Mouse (Mus musculus) lung, postnatal 36 days (tissue): ENCODE data around the gene Myl12a.

Experiments used
- DNase-seq: peaks from one replicate; pipeline ENCODE4 v3.0.0; 2022; ENCODE audit warnings: mixed read lengths

Gene Myl12a

GRCm38 (mm10) chr17:71002744-71003094 lies at the start of gene Myl12a:
TSS of gene Myl12a (minus strand) at chr17:71002878.
- DNase-seq: no peak

GRCm38 (mm10) chr17:71049292-71049691 lies 46.6 kb upstream of the Myl12a start:
- no peak for DNase-seq

GRCm38 (mm10) chr17:71046856-71047255 lies 44.2 kb upstream of the Myl12a start:
- no peak for DNase-seq

GRCm38 (mm10) chr17:71045591-71045990 lies 42.9 kb upstream of the Myl12a start:
- DNase-seq: no peak

- no peak for DNase-seq
These were observed 40.0 kb upstream of the Myl12a start for GRCm38 (mm10) chr17:71042645-71043044.

GRCm38 (mm10) chr17:71040582-71040880 lies 37.9 kb upstream of the Myl12a start:
- DNase-seq: no peak

GRCm38 (mm10) chr17:71039851-71040581 lies 37.3 kb upstream of the Myl12a start:
- DNase-seq: peak; percentile 43

- DNase-seq: peak; percentile 12
These were observed 36.1 kb upstream of the Myl12a start for GRCm38 (mm10) chr17:71038812-71039211.

GRCm38 (mm10) chr17:71037188-71037587 lies 34.5 kb upstream of the Myl12a start:
- DNase-seq: no peak

- DNase-seq: no peak
These were observed 31.8 kb upstream of the Myl12a start for GRCm38 (mm10) chr17:71034472-71034871.

- DNase-seq: no peak
These were observed 30.0 kb upstream of the Myl12a start for GRCm38 (mm10) chr17:71032719-71033118.

GRCm38 (mm10) chr17:71027186-71027585 lies 24.5 kb upstream of the Myl12a start:
- DNase-seq: no peak

- no peak for DNase-seq
These were observed 23.2 kb upstream of the Myl12a start for GRCm38 (mm10) chr17:71025922-71026321.

- DNase-seq: no peak
These were observed 21.4 kb upstream of the Myl12a start for GRCm38 (mm10) chr17:71024071-71024470.

- DNase-seq: no peak
These were observed 20.2 kb upstream of the Myl12a start for GRCm38 (mm10) chr17:71022841-71023240.

- DNase-seq: no peak
These were observed 17.2 kb upstream of the Myl12a start for GRCm38 (mm10) chr17:71019860-71020259.

GRCm38 (mm10) chr17:71019309-71019655 lies 16.6 kb upstream of the Myl12a start:
- no peak for DNase-seq

GRCm38 (mm10) chr17:71018616-71019308 lies 16.1 kb upstream of the Myl12a start:
- no peak for DNase-seq

GRCm38 (mm10) chr17:71018151-71018550 lies 15.5 kb upstream of the Myl12a start:
- no peak for DNase-seq

GRCm38 (mm10) chr17:71017457-71017998 lies 14.8 kb upstream of the Myl12a start:
- DNase-seq: no peak

GRCm38 (mm10) chr17:71014911-71015310 lies 12.2 kb upstream of the Myl12a start:
- DNase-seq: no peak

GRCm38 (mm10) chr17:71013105-71013504 lies 10.4 kb upstream of the Myl12a start:
- no peak for DNase-seq

GRCm38 (mm10) chr17:71011931-71012662 lies 9.4 kb upstream of the Myl12a start:
- DNase-seq: no peak
